Mouse (Mus musculus) megakaryocyte, embryonic 14.5 days (primary cell): ENCODE results near the gene Dll1.

Experiments used
- FLI1 ChIP-seq: IDR thresholded peaks from 2 replicates; pipeline ENCODE4 v1.6.1; 2012; ENCODE audit warnings: low read length, inconsistent platforms, mixed read lengths
- GATA1 ChIP-seq: IDR thresholded peaks from 3 replicates; pipeline ENCODE4 v1.6.1; 2012; ENCODE audit warnings: mixed read lengths, low read length, inconsistent platforms, borderline replicate concordance

- no peak for TF ChIP-seq GATA1
- no peak for TF ChIP-seq FLI1
These were observed 40.0 kb upstream of the Dll1 start for GRCm38 (mm10) chr17:15416596-15417215.
